Mouse (Mus musculus) limb, embryonic 14.5 days (tissue): ENCODE measurements at regions not wholly inside any gene's neighbourhood (a gene's known extent, or its start where the extent isn't known, plus 50 kb on each side); places are given as distances from the start of the nearest gene placed in this dataset.

Experiments used
- ATAC-seq: fragments of 200-750 bp; cut with Nextera tagmentation; 2 replicates; pipeline ENCODE4 v1.8.0; 2017; ENCODE audit warnings: low read depth, moderate number of reproducible peaks, moderate TSS enrichment; ENCODE audit not compliant: low FRiP score
- DNase-seq: peaks from one replicate; pipeline ENCODE4 v3.0.0-alpha.2; 2015; ENCODE audit warnings: low spot score
- H3K27ac ChIP-seq: fragments of 300-500 bp; sonication (generic); replicated peaks from 2 replicates; pipeline ENCODE4 v1.5.1; 2014; ENCODE audit warnings: low read depth, mild to moderate bottlenecking, low read length, moderate library complexity, mixed read lengths
- H3K27me3 ChIP-seq: fragments of 300-500 bp; sonication (generic); 2 replicates; pipeline ENCODE4 v1.6.1; 2014; ENCODE audit warnings: low read length, mixed read lengths; ENCODE audit not compliant: control insufficient read depth, insufficient read depth
- H3K36me3 ChIP-seq: fragments of 300-500 bp; sonication (generic); 2 replicates; pipeline ENCODE4 v1.6.1; 2014; ENCODE audit warnings: mild to moderate bottlenecking, low read length, moderate library complexity, mixed read lengths; ENCODE audit not compliant: control insufficient read depth, insufficient read depth
- H3K4me1 ChIP-seq: fragments of 300-500 bp; sonication (generic); 2 replicates; pipeline ENCODE4 v1.6.1; 2014; ENCODE audit warnings: antibody characterized with exemption, low read length, mixed read lengths; ENCODE audit not compliant: control insufficient read depth, insufficient read depth
- H3K4me2 ChIP-seq: fragments of 300-500 bp; sonication (generic); replicated peaks from 2 replicates; pipeline ENCODE4 v1.6.1; 2014; ENCODE audit warnings: low read depth, mild to moderate bottlenecking, low read length, moderate library complexity; ENCODE audit not compliant: severe bottlenecking
- H3K4me3 ChIP-seq: fragments of 300-500 bp; sonication (generic); replicated peaks from 2 replicates; pipeline ENCODE4 v1.5.1; 2014; ENCODE audit warnings: low read length
- H3K9ac ChIP-seq: fragments of 300-500 bp; sonication (generic); 2 replicates; pipeline ENCODE4 v1.6.1; 2014; ENCODE audit warnings: mild to moderate bottlenecking, low read depth, low read length, moderate library complexity; ENCODE audit not compliant: severe bottlenecking
- H3K9me3 ChIP-seq: fragments of 300-500 bp; sonication (generic); 2 replicates; pipeline ENCODE4 v1.6.1; 2016; ENCODE audit warnings: low read length; ENCODE audit not compliant: control insufficient read depth
- POLR2A ChIP-seq: fragments of 200-500 bp; IDR thresholded peaks from 2 replicates; pipeline ENCODE4 v1.8.0; 2012; ENCODE audit warnings: inconsistent platforms, mild to moderate bottlenecking, moderate library complexity, borderline replicate concordance; ENCODE audit not compliant: insufficient read depth, insufficient read length; ENCODE audit errors: extremely low read depth
- WGBS: fragments of 180-500 bp; shearing (Covaris S2); extraction: QIAGEN DNeasy Blood & Tissue Kit; methylation state at CpG from one replicate; pipeline ENCODE4 v1.1.7; 2014; 5-methylcytosine and 5-hydroxymethylcytosine counted together

GRCm38 (mm10) chr13:40417856-40418255 is 56.6 kb upstream of the Ofcc1 start:
- 10% methylated on average over 3 of the region's 3 CpGs for WGBS
- ATAC-seq (no peak), DNase-seq (peak; percentile 49)
- Histone ChIP-seq H3K27me3 (0 out of 2 replicates have a peak, but pooled peaks cover 8% of the 10 kb centered on the region), H3K4me2 (no peak overlapping the region), H3K36me3 (no peaks in the 10 kb centered on the region), H3K4me1 (peaks cover 12% of the 10 kb centered on the region), H3K27ac (no peak overlapping the region), H3K9ac (no peak overlapping the region), H3K4me3 (no peak overlapping the region), H3K9me3 (no peaks in the 10 kb centered on the region)
- TF ChIP-seq POLR2A: no peak

- H3K36me3 ChIP-seq: no peaks in the 10 kb centered on the region
- H3K9ac ChIP-seq: no peak overlapping the region
- H3K27ac ChIP-seq: no peak overlapping the region
- H3K27me3 ChIP-seq: 0 out of 2 replicates have a peak, but pooled peaks cover 8% of the 10 kb centered on the region
- no peaks in the 10 kb centered on the region for H3K9me3 ChIP-seq
- TF ChIP-seq POLR2A: no peak
- H3K4me1 ChIP-seq: peaks cover 7% of the 10 kb centered on the region
- no peak overlapping the region for H3K4me2 ChIP-seq
- DNase-seq (no peak), ATAC-seq (no peak)
- no peak overlapping the region for H3K4me3 ChIP-seq
- 94% methylated on average over 11 of the region's 11 CpGs for WGBS
Observed at GRCm38 (mm10) chr13:40413074-40413473, 51.8 kb upstream of the Ofcc1 start.
